Mouse (Mus musculus) neural tube, embryonic 13.5 days (tissue): Measurements from ENCODE around the gene Szt2. TPM values are rescaled to one million over a fixed set of nuclear protein-coding genes. Genes with fewer than 3 reads are reported as not detected.

ENCODE experiments used
- ATAC-seq: fragments of 200-750 bp; cut with Nextera tagmentation; 2 replicates; pipeline ENCODE4 v1.8.0; 2017; ENCODE audit warnings: low read depth, mild to moderate bottlenecking, moderate TSS enrichment, moderate library complexity
- H3K27ac ChIP-seq: fragments of 300-500 bp; sonication (generic); replicated peaks from 2 replicates; pipeline ENCODE4 v1.5.1; 2015; ENCODE audit warnings: moderate library complexity, mild to moderate bottlenecking, inconsistent platforms
- H3K27me3 ChIP-seq: fragments of 300-500 bp; sonication (generic); 2 replicates; pipeline ENCODE4 v1.6.1; 2015; ENCODE audit warnings: mild to moderate bottlenecking, inconsistent platforms
- H3K36me3 ChIP-seq: fragments of 300-500 bp; sonication (generic); 2 replicates; pipeline ENCODE4 v1.6.1; 2015; ENCODE audit warnings: mild to moderate bottlenecking, inconsistent platforms
- H3K4me1 ChIP-seq: fragments of 300-500 bp; sonication (generic); replicated peaks from 2 replicates; pipeline ENCODE4 v1.6.1; 2015; ENCODE audit warnings: inconsistent platforms
- H3K4me2 ChIP-seq: fragments of 300-500 bp; sonication (generic); 2 replicates; pipeline ENCODE4 v1.6.1; 2015; ENCODE audit warnings: inconsistent platforms, mild to moderate bottlenecking, moderate library complexity
- H3K4me3 ChIP-seq: fragments of 300-500 bp; sonication (generic); 2 replicates; pipeline ENCODE4 v1.5.1; 2015; ENCODE audit warnings: mild to moderate bottlenecking, inconsistent platforms
- H3K9ac ChIP-seq: fragments of 300-500 bp; sonication (generic); 2 replicates; pipeline ENCODE4 v1.6.1; 2015; ENCODE audit warnings: moderate library complexity, mild to moderate bottlenecking, inconsistent platforms
- H3K9me3 ChIP-seq: fragments of 300-500 bp; sonication (generic); 2 replicates; pipeline ENCODE4 v1.6.1; 2016; ENCODE audit warnings: inconsistent platforms
- WGBS: fragments of 180-500 bp; shearing (Covaris S2); methylation state at CpG from one replicate; pipeline ENCODE4 v1.1.7; 2015; 5-methylcytosine and 5-hydroxymethylcytosine counted together
- polyA plus RNA-seq: library from polyadenylated mRNA; unstranded; fragments of >200 nt; fragmentation: Nextera tagmentation; extraction: Ambion mirVana; gene quantifications from 2 replicates; pipeline ENCODE4 v1.2.1, GENCODE M21; 2015

Gene Szt2
- polyA plus RNA-seq, 1 experiment from 2014 or later, result 7.8 TPM

DNA sequence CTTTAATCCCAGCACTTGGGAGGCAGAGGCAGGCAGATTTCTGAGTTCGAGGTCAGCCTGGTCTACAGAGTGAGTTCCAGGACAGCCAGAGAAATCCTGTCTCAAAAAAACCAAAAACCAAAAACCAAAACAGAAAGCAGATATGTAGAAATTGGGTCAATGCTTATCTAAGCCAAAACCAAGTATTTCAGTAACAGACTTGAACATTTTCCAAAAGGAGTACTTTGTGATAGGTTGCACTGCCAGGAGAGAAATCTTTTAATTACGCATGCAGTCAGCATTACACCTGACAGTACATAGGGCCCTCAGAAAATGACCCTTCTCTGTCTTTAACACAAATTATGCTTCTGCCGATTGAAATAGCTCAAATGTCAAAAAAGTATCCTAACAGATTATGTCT, 7.7 kb downstream of the Szt2 start:
- H3K4me2 ChIP-seq, result no peak overlapping the region
- peaks cover 86% of the 10 kb centered on the region for H3K36me3 ChIP-seq
- H3K27me3 ChIP-seq, result no peaks in the 10 kb centered on the region
- H3K9ac ChIP-seq, result no peak overlapping the region
- no peak for ATAC-seq
- H3K4me3 ChIP-seq, result no peak overlapping the region
- 92% methylated on average over 3 of the region's 3 CpGs for WGBS
- H3K27ac ChIP-seq, result no peak overlapping the region
- no peaks in the 10 kb centered on the region for H3K4me1 ChIP-seq
- no peaks in the 10 kb centered on the region for H3K9me3 ChIP-seq

DNA sequence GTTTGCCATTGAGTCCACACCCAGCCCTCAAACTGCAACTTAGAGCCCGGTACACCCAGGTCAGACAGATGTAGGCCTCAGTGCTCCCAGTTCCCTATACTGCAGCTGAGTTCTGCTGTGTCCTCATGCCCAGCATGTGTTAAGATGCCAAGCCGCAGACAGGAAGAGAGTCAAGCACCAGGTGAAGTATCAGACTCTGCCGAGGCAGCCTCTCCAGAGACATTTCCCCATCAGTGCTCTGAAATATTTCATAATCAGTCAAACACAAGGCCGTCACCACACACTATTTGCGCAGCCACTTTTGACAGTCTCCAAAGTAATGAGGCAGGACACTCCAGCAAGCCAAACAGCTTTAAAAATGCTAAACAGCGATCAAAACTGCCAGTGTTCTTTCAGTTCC, 10.7 kb downstream of the Szt2 start:
- no peaks in the 10 kb centered on the region for H3K4me1 ChIP-seq
- no peak overlapping the region for H3K9ac ChIP-seq
- no peak overlapping the region for H3K4me2 ChIP-seq
- peaks cover 98% of the 10 kb centered on the region for H3K36me3 ChIP-seq
- H3K9me3 ChIP-seq, result no peaks in the 10 kb centered on the region
- no peak overlapping the region for H3K27ac ChIP-seq
- WGBS, result 94% methylated on average over 6 of the region's 6 CpGs
- no peak overlapping the region for H3K4me3 ChIP-seq
- ATAC-seq, result no peak
- no peaks in the 10 kb centered on the region for H3K27me3 ChIP-seq

DNA sequence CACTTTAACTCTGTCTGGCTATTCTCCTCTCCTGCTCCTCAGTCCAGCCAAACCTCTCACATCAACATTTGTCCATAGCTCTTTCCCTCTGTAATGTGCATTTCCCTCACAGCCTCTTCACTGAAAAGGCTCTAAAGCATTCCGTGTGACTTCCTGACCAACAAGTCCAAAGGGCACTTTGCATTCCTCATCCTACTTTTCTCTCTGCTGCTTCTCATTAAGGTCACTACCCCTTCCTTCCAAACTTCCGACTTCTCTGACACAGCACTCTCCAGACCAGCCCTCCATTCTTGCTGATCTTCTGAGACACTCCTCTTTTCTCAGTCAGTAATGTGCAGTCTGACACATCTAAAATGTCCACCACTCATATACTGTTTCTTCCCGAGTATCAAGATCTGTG, 12.6 kb downstream of the Szt2 start:
- Histone ChIP-seq H3K36me3 (peaks cover 98% of the 10 kb centered on the region), H3K9ac (no peak overlapping the region), H3K27ac (no peak overlapping the region), H3K4me1 (no peaks in the 10 kb centered on the region), H3K9me3 (no peaks in the 10 kb centered on the region), H3K4me2 (no peak overlapping the region), H3K27me3 (no peaks in the 10 kb centered on the region), H3K4me3 (no peak overlapping the region)
- no peak for ATAC-seq
- 73% methylated on average over 3 of the region's 3 CpGs for WGBS

DNA sequence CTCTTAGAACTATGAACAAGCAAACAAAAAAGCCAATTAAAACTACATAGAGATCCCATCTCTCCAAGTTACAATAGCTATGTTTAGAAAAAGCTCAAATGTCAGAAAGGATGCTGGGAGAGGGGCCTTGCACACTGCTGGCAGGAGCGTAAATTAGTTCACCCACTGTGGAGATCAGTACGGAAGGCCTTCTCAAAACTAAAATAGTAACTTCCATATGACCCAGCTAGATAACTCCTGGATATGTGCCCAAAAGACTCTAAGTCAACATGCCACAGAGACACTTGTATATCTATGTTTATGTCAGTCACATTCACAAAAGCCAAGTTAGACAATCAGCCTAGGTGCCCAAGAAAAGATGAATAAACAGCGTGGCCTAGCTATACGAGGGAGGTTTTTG, 13.8 kb downstream of the Szt2 start:
- no peaks in the 10 kb centered on the region for H3K9me3 ChIP-seq
- 91% methylated on average over 4 of the region's 4 CpGs for WGBS
- H3K36me3 ChIP-seq, result peaks cover 99% of the 10 kb centered on the region
- no peak overlapping the region for H3K4me3 ChIP-seq
- ATAC-seq, result no peak
- no peak overlapping the region for H3K9ac ChIP-seq
- no peaks in the 10 kb centered on the region for H3K4me1 ChIP-seq
- H3K27me3 ChIP-seq, result no peaks in the 10 kb centered on the region
- H3K27ac ChIP-seq, result no peak overlapping the region
- no peak overlapping the region for H3K4me2 ChIP-seq

DNA sequence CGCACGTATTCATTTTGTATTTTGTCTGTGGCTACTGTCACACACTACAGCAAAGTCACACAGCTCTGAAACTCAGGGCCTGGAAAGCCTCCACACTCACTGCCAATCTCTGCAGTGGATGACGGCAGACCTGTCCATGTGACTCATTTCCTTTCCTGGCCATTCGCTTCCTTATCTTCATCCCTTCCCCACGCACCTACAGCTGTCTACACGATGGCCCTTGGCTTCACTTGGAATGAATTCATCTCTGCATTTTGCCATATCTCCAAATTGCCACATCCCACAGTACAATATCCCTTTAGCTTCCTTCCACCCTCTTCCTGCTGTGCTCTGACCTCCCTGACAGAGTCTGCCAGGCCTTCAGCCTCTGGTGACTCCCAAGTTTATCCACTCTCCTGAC, 14.6 kb downstream of the Szt2 start:
- H3K4me1 ChIP-seq, result no peaks in the 10 kb centered on the region
- no peak overlapping the region for H3K27ac ChIP-seq
- H3K9ac ChIP-seq, result no peak overlapping the region
- no peaks in the 10 kb centered on the region for H3K27me3 ChIP-seq
- H3K4me3 ChIP-seq, result no peak overlapping the region
- no peak for ATAC-seq
- H3K9me3 ChIP-seq, result no peaks in the 10 kb centered on the region
- 94% methylated on average over 6 of the region's 6 CpGs for WGBS
- no peak overlapping the region for H3K4me2 ChIP-seq
- peaks cover 99% of the 10 kb centered on the region for H3K36me3 ChIP-seq

DNA sequence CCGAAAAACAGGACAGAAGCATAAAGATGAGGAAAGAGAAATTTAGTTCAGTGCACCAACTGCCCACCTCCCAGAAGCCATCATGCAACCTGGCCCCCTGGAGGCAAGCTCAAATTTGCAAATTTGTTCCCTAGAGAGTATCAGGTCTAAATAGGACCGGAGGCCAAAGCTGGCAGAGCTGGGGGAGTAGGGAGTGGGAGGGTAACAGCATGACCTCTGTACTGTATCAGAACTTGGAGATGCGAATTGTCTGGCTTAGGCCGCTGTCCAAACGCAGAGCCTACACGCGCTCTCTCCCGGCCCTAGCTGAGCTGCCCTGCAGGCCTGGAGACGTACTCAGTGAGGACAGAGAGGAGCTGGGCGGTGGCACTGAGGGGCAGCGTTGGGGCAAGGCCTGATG, 18.9 kb downstream of the Szt2 start:
- H3K4me3 ChIP-seq, result no peak overlapping the region
- 94% methylated on average over 11 of the region's 11 CpGs for WGBS
- no peaks in the 10 kb centered on the region for H3K4me1 ChIP-seq
- H3K36me3 ChIP-seq, result peaks cover 100% of the 10 kb centered on the region
- H3K4me2 ChIP-seq, result no peak overlapping the region
- no peaks in the 10 kb centered on the region for H3K27me3 ChIP-seq
- no peaks in the 10 kb centered on the region for H3K9me3 ChIP-seq
- H3K9ac ChIP-seq, result no peak overlapping the region
- no peak for ATAC-seq
- H3K27ac ChIP-seq, result no peak overlapping the region

DNA sequence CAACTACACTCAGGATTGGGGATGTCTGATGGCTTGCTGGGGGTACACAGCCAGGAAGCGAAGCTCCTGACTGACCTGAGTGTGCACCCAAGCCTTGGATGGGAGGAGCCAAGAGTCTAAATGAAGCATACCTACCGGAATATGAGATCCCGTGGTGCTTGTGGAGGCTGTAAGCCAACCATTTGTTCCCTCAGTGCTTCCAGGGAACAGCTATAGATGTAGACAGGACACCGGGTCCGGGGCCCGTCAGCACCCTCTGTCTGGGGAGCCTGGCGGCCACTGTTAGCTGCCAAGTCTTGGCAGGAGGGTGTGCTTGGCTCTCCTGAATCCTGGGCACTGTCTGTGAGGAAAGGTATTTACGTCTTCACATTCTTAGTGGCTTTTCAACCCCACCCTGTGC, 21.8 kb downstream of the Szt2 start:
- Histone ChIP-seq H3K36me3 (peaks cover 100% of the 10 kb centered on the region), H3K4me3 (no peak overlapping the region), H3K27me3 (no peaks in the 10 kb centered on the region), H3K9ac (no peak overlapping the region), H3K4me2 (no peak overlapping the region), H3K9me3 (no peaks in the 10 kb centered on the region), H3K27ac (no peak overlapping the region), H3K4me1 (no peaks in the 10 kb centered on the region)
- no peak for ATAC-seq
- 96% methylated on average over 8 of the region's 8 CpGs for WGBS

DNA sequence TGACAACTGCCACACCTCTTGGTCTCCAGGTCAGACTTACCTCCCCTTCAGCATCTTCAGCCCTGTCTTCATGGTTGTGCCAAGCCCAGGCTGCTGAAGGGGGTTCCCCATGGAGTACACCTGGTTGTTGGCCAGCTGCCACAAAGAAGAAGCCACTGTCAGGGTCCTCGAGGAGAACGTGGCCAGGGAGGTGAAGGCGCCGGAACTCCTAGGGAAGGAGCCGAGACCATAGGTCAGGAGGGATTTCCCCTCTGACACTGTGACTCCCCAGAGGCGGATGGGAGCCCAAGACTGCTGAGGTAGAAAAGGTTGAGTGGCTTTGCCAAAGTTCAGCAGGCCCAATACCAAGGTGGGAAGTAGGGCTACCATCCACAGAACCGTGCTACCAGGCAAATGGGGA, 25.8 kb downstream of the Szt2 start:
- no peak for ATAC-seq
- no peak overlapping the region for H3K4me3 ChIP-seq
- H3K36me3 ChIP-seq, result peaks cover 98% of the 10 kb centered on the region
- H3K4me2 ChIP-seq, result no peak overlapping the region
- H3K27ac ChIP-seq, result no peak overlapping the region
- no peaks in the 10 kb centered on the region for H3K27me3 ChIP-seq
- no peaks in the 10 kb centered on the region for H3K4me1 ChIP-seq
- H3K9me3 ChIP-seq, result no peaks in the 10 kb centered on the region
- no peak overlapping the region for H3K9ac ChIP-seq
- 91% methylated on average over 7 of the region's 7 CpGs for WGBS

DNA sequence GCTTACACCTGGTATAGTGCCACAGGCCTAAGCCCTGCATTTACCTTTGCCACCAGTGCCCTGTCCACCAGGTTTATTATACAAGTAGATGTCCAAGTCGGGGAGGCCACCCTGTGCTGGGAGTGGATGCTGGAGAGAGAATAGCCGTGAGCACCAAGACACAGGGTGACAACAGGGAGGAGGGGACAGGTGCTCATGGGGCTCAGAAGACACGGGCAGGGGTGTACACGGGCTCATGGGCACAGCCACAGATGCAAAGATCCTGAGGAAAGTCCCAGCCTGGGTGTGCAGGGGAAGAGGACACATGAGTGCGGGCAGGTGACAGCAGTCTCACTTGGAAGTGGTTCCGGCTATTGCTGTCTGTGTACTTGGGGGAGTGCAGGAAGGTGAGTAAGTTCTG, 33.1 kb downstream of the Szt2 start:
- WGBS, result 92% methylated on average over 6 of the region's 6 CpGs
- no peaks in the 10 kb centered on the region for H3K27me3 ChIP-seq
- ATAC-seq, result no peak
- no peaks in the 10 kb centered on the region for H3K4me1 ChIP-seq
- no peak overlapping the region for H3K27ac ChIP-seq
- no peak overlapping the region for H3K4me2 ChIP-seq
- no peak overlapping the region for H3K9ac ChIP-seq
- H3K4me3 ChIP-seq, result no peak overlapping the region
- peaks cover 98% of the 10 kb centered on the region for H3K36me3 ChIP-seq
- no peaks in the 10 kb centered on the region for H3K9me3 ChIP-seq

DNA sequence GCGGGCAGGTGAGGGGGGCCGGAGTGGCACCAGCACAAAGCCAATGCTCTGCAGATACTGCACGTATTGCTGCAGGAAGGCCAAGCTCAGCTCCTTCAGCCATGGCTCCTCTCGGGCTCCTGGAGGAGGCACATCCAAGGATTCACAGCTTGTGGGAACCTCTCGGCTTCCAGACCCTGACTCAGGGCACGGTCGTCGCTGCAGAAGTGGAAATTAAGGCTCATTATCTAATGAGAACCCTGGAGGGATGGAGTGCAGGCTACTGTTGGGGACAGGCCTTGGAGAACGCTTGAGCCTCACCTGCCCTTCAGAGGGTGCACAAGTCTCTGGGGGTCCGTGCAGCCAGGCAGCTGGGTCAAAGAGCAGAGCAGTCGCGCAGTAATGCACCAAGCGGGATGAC, 37.3 kb downstream of the Szt2 start:
- no peak overlapping the region for H3K4me3 ChIP-seq
- H3K4me2 ChIP-seq, result no peak overlapping the region
- no peak overlapping the region for H3K27ac ChIP-seq
- no peaks in the 10 kb centered on the region for H3K9me3 ChIP-seq
- H3K27me3 ChIP-seq, result no peaks in the 10 kb centered on the region
- H3K36me3 ChIP-seq, result peaks cover 96% of the 10 kb centered on the region
- no peaks in the 10 kb centered on the region for H3K4me1 ChIP-seq
- WGBS, result 94% methylated on average over 13 of the region's 13 CpGs
- no peak for ATAC-seq
- H3K9ac ChIP-seq, result no peak overlapping the region

DNA sequence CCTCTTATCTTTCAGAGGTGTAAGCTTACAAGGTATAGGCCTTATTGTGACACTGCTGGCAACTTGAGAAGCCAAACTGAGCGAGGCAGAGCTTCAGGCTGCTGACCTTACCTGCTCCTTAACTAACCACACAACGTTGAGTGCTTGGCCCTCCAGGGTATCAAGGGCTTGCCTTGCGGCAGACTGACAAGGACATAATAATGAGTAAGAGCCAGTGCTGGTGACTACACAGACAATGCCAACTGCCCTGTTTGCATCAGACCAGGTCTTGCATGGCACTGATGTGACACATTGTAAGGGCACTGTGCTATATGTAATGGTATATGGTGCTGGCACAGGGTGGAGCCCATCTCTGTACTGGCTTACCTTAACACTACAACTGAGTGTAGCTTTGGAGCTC, 40.5 kb downstream of the Szt2 start:
- Histone ChIP-seq H3K36me3 (peaks cover 96% of the 10 kb centered on the region), H3K4me1 (no peaks in the 10 kb centered on the region), H3K27me3 (no peaks in the 10 kb centered on the region), H3K4me3 (no peak overlapping the region), H3K27ac (no peak overlapping the region), H3K9me3 (no peaks in the 10 kb centered on the region), H3K9ac (no peak overlapping the region), H3K4me2 (no peak overlapping the region)
- no peak for ATAC-seq
- WGBS, result 97% methylated on average over 3 of the region's 3 CpGs

DNA sequence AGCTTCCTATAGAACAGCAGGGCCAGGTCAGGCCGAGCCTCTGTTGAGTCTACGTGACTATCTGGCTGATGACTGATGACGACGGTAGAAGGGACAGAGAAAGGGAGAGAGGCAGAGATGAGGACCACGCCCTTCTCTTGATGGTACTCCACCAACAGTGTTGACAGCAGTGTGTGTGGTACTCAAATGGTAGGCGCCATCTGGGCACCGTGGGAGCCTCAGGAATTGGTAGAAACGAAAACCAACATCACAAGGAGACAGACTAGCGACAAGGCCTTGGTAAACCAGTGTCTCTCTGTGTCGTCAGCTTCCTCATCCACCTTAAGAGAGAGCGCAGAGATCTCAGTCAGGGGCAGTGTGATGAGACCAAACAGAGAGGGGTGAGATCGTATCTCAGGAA, 41.5 kb downstream of the Szt2 start:
- H3K27ac ChIP-seq, result no peak overlapping the region
- no peaks in the 10 kb centered on the region for H3K9me3 ChIP-seq
- no peaks in the 10 kb centered on the region for H3K27me3 ChIP-seq
- H3K4me2 ChIP-seq, result no peak overlapping the region
- 91% methylated on average over 12 of the region's 12 CpGs for WGBS
- H3K36me3 ChIP-seq, result peaks cover 96% of the 10 kb centered on the region
- no peaks in the 10 kb centered on the region for H3K4me1 ChIP-seq
- no peak for ATAC-seq
- H3K4me3 ChIP-seq, result no peak overlapping the region
- H3K9ac ChIP-seq, result no peak overlapping the region

DNA sequence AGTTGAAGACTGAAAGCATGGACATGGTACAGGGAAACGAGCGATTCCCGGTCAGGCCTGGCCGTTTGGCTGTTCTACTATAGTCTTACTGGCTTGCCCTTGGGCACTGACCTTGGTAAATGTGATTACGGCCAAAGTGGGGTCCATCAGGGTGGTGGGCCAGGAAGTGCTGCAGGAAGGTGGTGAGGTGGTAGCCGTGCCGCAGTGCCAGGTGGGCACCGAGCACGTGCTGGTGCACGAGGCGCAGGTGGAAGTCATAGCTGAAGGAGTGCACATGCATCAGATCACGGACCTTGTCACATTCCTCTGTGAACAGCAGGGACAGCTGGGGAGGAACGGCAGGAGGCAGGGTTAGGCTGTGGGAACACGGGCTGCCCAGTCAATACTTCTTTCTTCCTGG, 43.1 kb downstream of the Szt2 start:
- peaks cover 90% of the 10 kb centered on the region for H3K36me3 ChIP-seq
- H3K4me3 ChIP-seq, result no peak overlapping the region
- no peaks in the 10 kb centered on the region for H3K27me3 ChIP-seq
- no peaks in the 10 kb centered on the region for H3K9me3 ChIP-seq
- H3K27ac ChIP-seq, result no peak overlapping the region
- peaks cover under 1% of the 10 kb centered on the region; the same call in 1 of the 2 replicates for H3K4me1 ChIP-seq
- ATAC-seq, result no peak
- H3K4me2 ChIP-seq, result no peak overlapping the region
- 92% methylated on average over 14 of the region's 14 CpGs for WGBS
- H3K9ac ChIP-seq, result no peak overlapping the region
